Mouse (Mus musculus) stomach, postnatal 0 days (tissue): ENCODE measurements around the gene Gm10100. TPM values are rescaled to one million over a fixed set of nuclear protein-coding genes. Genes with fewer than 3 reads are reported as not detected.
"Not testable (repeated sequence)": the region's sequence is repeated elsewhere in the genome, so short reads cannot be mapped to it uniquely, and the experiment has no call there.

Experiments
- ATAC-seq: fragments of 200-750 bp; cut with Nextera tagmentation; 2 replicates; pipeline ENCODE4 v1.8.0; 2017; ENCODE audit not compliant: low FRiP score, low TSS enrichment
- DNase-seq: peaks from one replicate; pipeline ENCODE4 v3.0.0-alpha.2; 2016; ENCODE audit warnings: low spot score
- H3K27ac ChIP-seq: fragments of 300-500 bp; sonication (generic); replicated peaks from 2 replicates; pipeline ENCODE4 v1.5.1; 2014; ENCODE audit warnings: mild to moderate bottlenecking, control low read depth
- H3K27me3 ChIP-seq: fragments of 300-500 bp; sonication (generic); 2 replicates; pipeline ENCODE4 v1.6.1; 2014; ENCODE audit warnings: low read length; ENCODE audit not compliant: control insufficient read depth, insufficient read depth
- H3K36me3 ChIP-seq: fragments of 300-500 bp; sonication (generic); 2 replicates; pipeline ENCODE4 v1.6.1; 2014; ENCODE audit warnings: low read length, mixed read lengths; ENCODE audit not compliant: control insufficient read depth, insufficient read depth
- H3K4me1 ChIP-seq: fragments of 300-500 bp; sonication (generic); replicated peaks from 2 replicates; pipeline ENCODE4 v1.6.1; 2014; ENCODE audit warnings: antibody characterized with exemption; ENCODE audit not compliant: control insufficient read depth, insufficient read depth
- H3K4me2 ChIP-seq: fragments of 300-500 bp; sonication (generic); replicated peaks from 2 replicates; pipeline ENCODE4 v1.6.1; 2014; ENCODE audit warnings: low read depth, mild to moderate bottlenecking, control low read depth, moderate library complexity
- H3K4me3 ChIP-seq: fragments of 300-500 bp; sonication (generic); 2 replicates; pipeline ENCODE4 v1.5.1; 2014; ENCODE audit warnings: low read depth, low read length, control low read depth
- H3K9ac ChIP-seq: fragments of 300-500 bp; sonication (generic); 2 replicates; pipeline ENCODE4 v1.6.1; 2014; ENCODE audit warnings: mild to moderate bottlenecking, low read length, control low read depth, mixed read lengths
- H3K9me3 ChIP-seq: fragments of 300-500 bp; sonication (generic); 2 replicates; pipeline ENCODE4 v1.6.1; 2016; ENCODE audit warnings: low read length; ENCODE audit not compliant: control insufficient read depth
- CTCF ChIP-seq: IDR thresholded peaks from 2 replicates; pipeline ENCODE4 v1.5.1; 2016; ENCODE audit warnings: antibody characterized with exemption, low read depth, mild to moderate bottlenecking, moderate library complexity
- EP300 ChIP-seq: optimal IDR thresholded peaks from 2 replicates; pipeline ENCODE3; 2016; ENCODE audit warnings: antibody characterized with exemption
- WGBS: fragments of 180-500 bp; shearing (Covaris S2); extraction: QIAGEN DNeasy Blood & Tissue Kit; methylation state at CpG from one replicate; pipeline ENCODE4 v1.1.7; 2014; 5-methylcytosine and 5-hydroxymethylcytosine counted together
- polyA plus RNA-seq: library from polyadenylated mRNA; unstranded; fragments of >200 nt; fragmentation: Nextera tagmentation; extraction: Ambion mirVana; gene quantifications from 2 replicates; pipeline ENCODE4 v1.2.1, GENCODE M21; 2015

Gm10100 gene
- polyA plus RNA-seq, 1 experiment from 2014 or later: not detected

- H3K9ac ChIP-seq, H3K4me2 ChIP-seq, H3K27ac ChIP-seq, ATAC-seq, H3K4me1 ChIP-seq, DNase-seq, H3K4me3 ChIP-seq, H3K27me3 ChIP-seq, H3K9me3 ChIP-seq, H3K36me3 ChIP-seq: not testable (repeated sequence)
- TF ChIP-seq CTCF: 0 out of 2 replicates have a peak, but pooled peaks have one; percentile 21
- 47% methylated on average over 3 of the region's 3 CpGs for WGBS
These were observed 26.0 kb downstream of the Gm10100 start for GRCm38 (mm10) chr10:77752312-77752711.

- DNase-seq: no peak
- TF ChIP-seq EP300 (no peak), CTCF (peak; percentile 32)
These were observed 27.2 kb downstream of the Gm10100 start for GRCm38 (mm10) chr10:77753448-77753847.

GRCm38 (mm10) chr10:77759582-77759981, 33.3 kb downstream of the Gm10100 start, which contains the start of gene Gm3233:
TSS of gene Gm3233 (minus strand) at chr10:77759682.
- H3K27me3 ChIP-seq, H3K4me2 ChIP-seq, H3K9ac ChIP-seq, H3K4me3 ChIP-seq, H3K27ac ChIP-seq, ATAC-seq, H3K36me3 ChIP-seq, H3K4me1 ChIP-seq, DNase-seq, H3K9me3 ChIP-seq: not testable (repeated sequence)
- no CpG with 5 or more reads among the region's 1 CpGs for WGBS

More at GRCm38 (mm10) chr10:77753448-77753847, 27.2 kb downstream of the Gm10100 start:
- Histone ChIP-seq H3K27ac (no peak overlapping the region), H3K27me3 (no peaks in the 10 kb centered on the region), H3K9ac (no peak overlapping the region), H3K4me1 (no peaks in the 10 kb centered on the region), H3K4me2 (no peak overlapping the region), H3K36me3 (no peaks in the 10 kb centered on the region), H3K9me3 (no peaks in the 10 kb centered on the region), H3K4me3 (no peak overlapping the region)
- ATAC-seq: no peak

DNA sequence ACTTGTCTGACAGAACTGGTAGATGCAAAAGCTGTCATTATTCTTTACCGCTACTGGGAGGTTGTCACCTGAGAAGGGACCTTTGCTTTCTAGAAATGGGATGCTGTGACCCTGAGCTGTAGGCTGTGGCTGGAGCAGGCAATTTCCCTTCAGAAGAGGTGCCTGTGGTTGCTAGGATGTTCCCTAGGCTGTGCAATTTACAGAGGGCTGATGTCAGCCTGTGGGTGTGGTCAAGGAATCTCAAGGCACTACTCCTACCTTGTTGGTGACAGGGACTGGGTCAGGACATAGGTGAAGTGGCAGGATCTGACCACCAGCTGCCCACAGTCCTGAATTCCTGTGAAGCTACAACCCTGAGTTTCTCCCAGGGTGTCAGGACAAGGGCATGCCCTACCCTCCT, 43.4 kb downstream of the Gm10100 start:
- ATAC-seq: no peak
- DNase-seq: no peak
- TF ChIP-seq EP300 (no peak), CTCF (no peak)
- no peaks in the 10 kb centered on the region for H3K9me3 ChIP-seq
- 76% methylated on average over 1 of the region's 1 CpGs for WGBS
- no peak overlapping the region for H3K4me2 ChIP-seq
- H3K27ac ChIP-seq: no peak overlapping the region
- H3K4me3 ChIP-seq: no peak overlapping the region
- H3K4me1 ChIP-seq: no peaks in the 10 kb centered on the region
- no peaks in the 10 kb centered on the region for H3K27me3 ChIP-seq
- H3K36me3 ChIP-seq: no peaks in the 10 kb centered on the region
- no peak overlapping the region for H3K9ac ChIP-seq

GRCm38 (mm10) chr10:77771225-77771624, 44.9 kb downstream of the Gm10100 start, which contains the start of gene Gm3238:
TSS of gene Gm3238 (minus strand) at chr10:77771325.
- not testable (repeated sequence) for H3K27ac ChIP-seq, ATAC-seq, H3K4me2 ChIP-seq, H3K9ac ChIP-seq, H3K27me3 ChIP-seq, DNase-seq, H3K36me3 ChIP-seq, H3K4me3 ChIP-seq, H3K4me1 ChIP-seq, H3K9me3 ChIP-seq
- 43% methylated on average over 1 of the region's 1 CpGs for WGBS

- H3K9ac ChIP-seq, H3K4me3 ChIP-seq, H3K27me3 ChIP-seq, ATAC-seq, H3K27ac ChIP-seq, H3K4me2 ChIP-seq, H3K36me3 ChIP-seq, H3K4me1 ChIP-seq, H3K9me3 ChIP-seq, DNase-seq: not testable (repeated sequence)
- no CpG with 5 or more reads among the region's 3 CpGs for WGBS
These were observed 45.9 kb downstream of the Gm10100 start for GRCm38 (mm10) chr10:77772142-77772541.

Other genes with a start within 250 kb of the Gm10100 start
- gene Fam207a, start 210.7 kb upstream of the Gm10100 start, polyA plus RNA-seq: 25.2 and 28.8 TPM in 2 replicates
- gene Itgb2, start 196.2 kb upstream of the Gm10100 start, polyA plus RNA-seq: 1.3 TPM in 2 replicates
- 278 and 317 TPM in 2 replicates for gene Pttg1ip, start 144.8 kb upstream of the Gm10100 start, polyA plus RNA-seq
- 232 and 239 TPM in 2 replicates for gene Sumo3, start 120.4 kb upstream of the Gm10100 start, polyA plus RNA-seq
- 12.6 and 17.3 TPM in 2 replicates for gene Gm49325, start 120.3 kb upstream of the Gm10100 start, polyA plus RNA-seq
- gene Ube2g2, start 104.2 kb upstream of the Gm10100 start, polyA plus RNA-seq: 53.8 and 54.5 TPM in 2 replicates
- 0.67 and 0.74 TPM in 2 replicates for gene Tspear, start 39.9 kb upstream of the Gm10100 start, polyA plus RNA-seq
- not detected in 2 replicates for gene Gm19402, start 35.7 kb upstream of the Gm10100 start, polyA plus RNA-seq
- not detected in 2 replicates for gene Gm9508, start 29.3 kb upstream of the Gm10100 start, polyA plus RNA-seq
- gene Gm10272, start 19.9 kb upstream of the Gm10100 start, polyA plus RNA-seq: not detected in 2 replicates
- 0.18 TPM in 1 of 2 replicates, not detected in the other for gene Gm10024, start 15.0 kb upstream of the Gm10100 start, polyA plus RNA-seq
- 0.56 and 0.64 TPM in 2 replicates for gene Gm10142, start 10.7 kb upstream of the Gm10100 start, polyA plus RNA-seq
- 3.2 and 4.5 TPM in 2 replicates for gene Krtap12-1, start 5.9 kb upstream of the Gm10100 start, polyA plus RNA-seq
- not detected in 2 replicates for gene Gm18596, start 16.2 kb downstream of the Gm10100 start, polyA plus RNA-seq
- not detected in 2 replicates for gene Gm9736, start 24.9 kb downstream of the Gm10100 start, polyA plus RNA-seq
- gene Gm3233, start 33.2 kb downstream of the Gm10100 start, polyA plus RNA-seq: not detected in 2 replicates
- not detected in 2 replicates for gene Gm3238, start 44.8 kb downstream of the Gm10100 start, polyA plus RNA-seq
- gene Gm7138, start 50.5 kb downstream of the Gm10100 start, polyA plus RNA-seq: not detected in 2 replicates
- not detected in 2 replicates for gene Gm3250, start 56.1 kb downstream of the Gm10100 start, polyA plus RNA-seq
- gene Gm7137, start 61.7 kb downstream of the Gm10100 start, polyA plus RNA-seq: not detected in 2 replicates
- gene Gm9639, start 68.6 kb downstream of the Gm10100 start, polyA plus RNA-seq: not detected in 2 replicates
- gene Gm19668, start 72.6 kb downstream of the Gm10100 start, polyA plus RNA-seq: not detected in 2 replicates
- gene Gm9507, start 85.4 kb downstream of the Gm10100 start, polyA plus RNA-seq: not detected in 2 replicates
- gene Gm2696, start 88.2 kb downstream of the Gm10100 start, polyA plus RNA-seq: not detected in 2 replicates
- gene Krtap10-4, start 100.6 kb downstream of the Gm10100 start, polyA plus RNA-seq: not detected in 2 replicates
- not detected in 2 replicates for gene Krtap10-10, start 109.5 kb downstream of the Gm10100 start, polyA plus RNA-seq
- gene Gm36176, start 120.3 kb downstream of the Gm10100 start, polyA plus RNA-seq: not detected in 2 replicates
- not detected in 2 replicates for gene Gm10318, start 126.4 kb downstream of the Gm10100 start, polyA plus RNA-seq
- not detected in 2 replicates for gene Gm3285, start 135.5 kb downstream of the Gm10100 start, polyA plus RNA-seq
- gene Lrrc3, start 176.1 kb downstream of the Gm10100 start, polyA plus RNA-seq: 3.3 and 3.6 TPM in 2 replicates
- gene Trpm2, start 244.1 kb downstream of the Gm10100 start, polyA plus RNA-seq: 0.61 and 0.85 TPM in 2 replicates